Mouse (Mus musculus) testis, adult 2 months (tissue): ENCODE data around the gene Tap1. TPM values are rescaled to one million over a fixed set of nuclear protein-coding genes. Genes with fewer than 3 reads are reported as not detected.

Source experiments
- H3K27ac ChIP-seq: fragments of 200-500 bp; 2 replicates; pipeline ENCODE4 v1.5.1; 2012; ENCODE audit warnings: low read depth, low read length; ENCODE audit not compliant: control insufficient read depth, insufficient read depth
- H3K27me3 ChIP-seq: fragments of 200-500 bp; 2 replicates; pipeline ENCODE4 v1.6.1; 2012; ENCODE audit warnings: mild to moderate bottlenecking, low read length, moderate library complexity; ENCODE audit not compliant: control insufficient read depth, insufficient read depth
- H3K36me3 ChIP-seq: fragments of 200-500 bp; 2 replicates; pipeline ENCODE4 v1.6.1; 2012; ENCODE audit warnings: mild to moderate bottlenecking, low read length; ENCODE audit not compliant: control insufficient read depth, insufficient read depth
- H3K4me1 ChIP-seq: fragments of 200-500 bp; 2 replicates; pipeline ENCODE4 v1.6.1; 2012; ENCODE audit warnings: low read length; ENCODE audit not compliant: control insufficient read depth, insufficient read depth
- H3K4me3 ChIP-seq: fragments of 200-500 bp; 2 replicates; pipeline ENCODE4 v1.5.1; 2012; ENCODE audit warnings: low read depth, mild to moderate bottlenecking, low read length, moderate library complexity, mixed read lengths; ENCODE audit not compliant: control insufficient read depth
- CTCF ChIP-seq: fragments of 200-500 bp; IDR thresholded peaks from 2 replicates; pipeline ENCODE4 v1.5.1; 2012; ENCODE audit warnings: low read depth, mild to moderate bottlenecking, inconsistent platforms, low read length, moderate library complexity; ENCODE audit not compliant: control insufficient read depth, insufficient read depth, insufficient replicate concordance
- POLR2A ChIP-seq: fragments of 200-500 bp; IDR thresholded peaks from 2 replicates; pipeline ENCODE4 v1.6.1; 2012; ENCODE audit warnings: low read depth, mild to moderate bottlenecking, inconsistent platforms, low read length, moderate library complexity; ENCODE audit not compliant: control insufficient read depth
- polyA plus RNA-seq: library from polyadenylated mRNA; depleted of rRNA; stranded (reverse); fragments of >200 nt; gene quantifications from 2 replicates; pipeline ENCODE4 v1.2.3, GENCODE M21; 2012

Gene Tap1
- polyA plus RNA-seq, 1 experiment, result 1.5 TPM

DNA sequence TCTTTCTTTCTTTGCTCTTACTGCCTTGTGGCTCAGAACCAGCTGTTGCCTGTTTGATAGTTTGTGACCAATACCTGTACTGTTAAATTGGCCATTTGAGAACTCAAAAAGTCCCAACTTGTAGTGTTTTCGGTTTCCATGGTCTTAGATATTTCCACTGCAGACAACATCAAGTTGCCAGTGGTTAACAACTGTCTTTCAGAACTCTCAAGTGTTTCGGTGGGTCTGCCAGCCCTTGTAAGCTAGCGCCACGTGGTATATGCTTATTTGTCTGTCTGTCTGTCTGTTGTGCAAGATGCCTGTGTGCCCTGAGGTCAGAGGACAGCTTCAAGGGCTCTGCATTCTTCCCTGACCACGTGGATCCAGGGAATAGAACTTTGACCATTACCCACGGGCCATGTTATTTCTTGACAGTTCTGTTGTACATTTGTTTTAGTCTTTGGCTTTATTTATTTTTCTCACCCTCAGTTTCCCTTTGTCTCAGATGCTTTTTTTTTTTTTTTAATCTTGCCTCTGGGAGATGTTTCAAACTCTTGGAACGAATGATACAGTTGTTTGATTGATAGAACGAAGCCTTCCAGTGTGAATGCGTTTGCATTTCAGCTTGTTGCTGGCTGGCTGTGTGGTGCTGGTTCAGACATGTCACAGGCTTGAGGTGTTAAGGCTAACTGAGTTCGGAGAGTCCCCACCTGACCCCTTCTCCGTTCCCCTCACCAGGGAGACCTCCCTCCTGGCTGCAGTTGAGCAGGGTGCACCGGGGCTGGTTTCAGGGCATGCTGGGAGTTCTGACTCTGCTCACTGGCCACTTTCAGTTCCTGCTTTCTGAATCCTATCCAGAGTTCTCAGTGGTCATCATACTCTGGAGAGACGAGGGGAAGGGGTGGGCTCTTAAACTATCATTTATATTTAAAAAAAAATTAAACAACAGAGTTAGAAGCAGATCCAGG is 7.2 kb upstream of the Tap1 start:
- Histone ChIP-seq H3K27ac (no peak overlapping the region), H3K4me3 (no peak overlapping the region), H3K4me1 (no peaks in the 10 kb centered on the region), H3K27me3 (no peaks in the 10 kb centered on the region), H3K36me3 (no peaks in the 10 kb centered on the region)
- no peak for TF ChIP-seq CTCF
- TF ChIP-seq POLR2A, result no peak

DNA sequence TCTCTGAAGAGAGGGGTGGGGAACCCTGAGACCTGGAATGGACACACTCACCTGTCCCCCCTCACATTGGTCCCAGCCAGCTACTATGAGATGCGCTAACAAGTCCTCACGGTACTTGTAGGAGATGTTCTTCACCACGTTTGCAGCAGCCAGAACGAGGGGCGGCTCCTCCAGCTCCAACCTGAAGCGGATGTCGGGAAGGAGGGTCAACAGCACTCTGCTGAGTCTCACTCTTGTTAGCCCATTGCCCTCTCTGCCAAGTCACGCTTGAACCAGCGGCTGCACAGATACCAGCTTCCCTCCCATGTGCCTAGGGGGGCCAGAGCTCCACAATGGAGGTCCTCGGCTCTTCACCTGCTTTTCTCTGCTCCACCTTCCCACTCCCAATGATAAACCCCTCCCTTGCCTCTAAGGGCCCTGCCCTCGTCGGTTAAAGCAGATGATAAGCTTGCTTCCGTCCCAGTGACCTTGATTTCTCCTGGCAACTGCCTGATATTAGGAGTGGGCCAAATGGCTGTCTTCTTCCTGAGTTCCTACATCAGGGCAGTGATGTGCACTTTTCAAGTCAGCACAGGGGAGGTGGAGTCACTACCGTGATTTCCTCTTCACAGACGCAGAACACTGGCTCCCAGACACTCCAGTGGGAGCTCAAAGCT is 3.7 kb upstream of the Tap1 start:
- Histone ChIP-seq H3K36me3 (no peaks in the 10 kb centered on the region), H3K27ac (no peak overlapping the region), H3K4me1 (peaks cover 8% of the 10 kb centered on the region), H3K27me3 (no peaks in the 10 kb centered on the region), H3K4me3 (no peak overlapping the region)
- TF ChIP-seq CTCF (no peak), POLR2A (no peak)

GRCm38 (mm10) chr17:34185526-34185925 is 1.8 kb upstream of the Tap1 start:
- TF ChIP-seq CTCF (no peak), POLR2A (no peak)
- no peaks in the 10 kb centered on the region for H3K36me3 ChIP-seq
- H3K27ac ChIP-seq, result no peak overlapping the region
- H3K4me1 ChIP-seq, result peaks cover 8% of the 10 kb centered on the region
- H3K27me3 ChIP-seq, result no peaks in the 10 kb centered on the region
- no peak overlapping the region for H3K4me3 ChIP-seq

DNA sequence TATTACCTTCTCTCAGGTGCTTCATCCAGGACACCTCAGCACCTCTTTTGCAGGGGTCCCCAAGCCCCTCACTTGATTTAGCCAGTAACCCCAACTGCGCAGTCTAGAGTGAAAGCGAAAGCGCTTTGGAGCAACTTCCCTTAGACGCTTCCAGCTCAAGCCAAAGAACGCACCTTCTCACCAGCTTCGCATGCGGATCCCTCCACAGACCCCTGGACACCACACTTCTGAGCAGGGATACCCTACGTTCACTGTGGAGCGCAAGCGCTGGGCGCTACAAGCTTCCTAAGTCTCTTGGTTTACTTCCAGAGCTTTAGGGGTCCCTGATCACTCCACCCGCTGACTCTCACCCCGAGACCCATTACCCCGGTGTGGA is 480 bp upstream of the Tap1 start:
- H3K4me3 ChIP-seq, result peak overlapping the region; percentile 77
- H3K27me3 ChIP-seq, result no peaks in the 10 kb centered on the region
- H3K4me1 ChIP-seq, result peaks cover 8% of the 10 kb centered on the region
- no peak for TF ChIP-seq POLR2A
- TF ChIP-seq CTCF, result no peak
- H3K36me3 ChIP-seq, result no peaks in the 10 kb centered on the region
- peak overlapping the region; percentile 34; the same call in 1 of the 2 replicates for H3K27ac ChIP-seq

DNA sequence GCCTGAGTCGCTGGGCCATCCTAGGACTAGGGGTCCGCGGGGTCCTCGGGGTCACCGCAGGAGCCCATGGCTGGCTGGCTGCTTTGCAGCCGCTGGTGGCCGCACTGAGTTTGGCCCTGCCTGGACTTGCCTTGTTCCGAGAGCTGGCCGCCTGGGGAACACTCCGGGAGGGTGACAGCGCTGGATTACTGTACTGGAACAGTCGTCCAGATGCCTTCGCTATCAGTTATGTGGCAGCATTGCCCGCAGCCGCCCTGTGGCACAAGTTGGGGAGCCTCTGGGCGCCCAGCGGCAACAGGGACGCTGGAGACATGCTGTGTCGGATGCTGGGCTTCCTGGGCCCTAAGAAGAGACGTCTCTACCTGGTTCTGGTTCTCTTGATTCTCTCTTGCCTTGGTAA is 657 bp downstream of the Tap1 start:
- TF ChIP-seq CTCF (no peak), POLR2A (no peak)

DNA sequence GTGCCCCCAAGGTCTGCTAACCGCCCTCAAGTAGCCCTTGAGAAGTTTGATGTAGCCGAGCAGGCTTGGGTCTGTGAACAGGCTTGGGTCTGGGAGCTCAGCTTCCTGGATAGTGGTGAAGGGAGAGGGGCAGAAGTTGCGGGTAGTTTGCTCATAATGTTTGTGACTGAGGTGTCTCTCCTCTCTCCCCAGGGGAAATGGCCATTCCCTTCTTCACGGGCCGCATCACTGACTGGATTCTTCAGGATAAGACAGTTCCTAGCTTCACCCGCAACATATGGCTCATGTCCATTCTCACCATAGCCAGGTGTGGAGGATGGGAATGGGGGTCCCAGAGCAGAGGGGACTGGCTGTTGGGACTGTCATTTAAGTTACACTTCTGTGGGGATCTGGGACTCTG is 1.6 kb downstream of the Tap1 start:
- Histone ChIP-seq H3K4me1 (peaks cover 11% of the 10 kb centered on the region), H3K36me3 (no peaks in the 10 kb centered on the region), H3K27me3 (no peaks in the 10 kb centered on the region), H3K4me3 (no peak overlapping the region), H3K27ac (no peak overlapping the region)
- TF ChIP-seq CTCF (no peak), POLR2A (no peak)

More for the DNA sequence above, 657 bp downstream of the Tap1 start:
- H3K4me3 ChIP-seq, result peak overlapping the region; percentile 77
- no peak overlapping the region for H3K27ac ChIP-seq
- H3K27me3 ChIP-seq, result no peaks in the 10 kb centered on the region
- H3K4me1 ChIP-seq, result peaks cover 11% of the 10 kb centered on the region
- H3K36me3 ChIP-seq, result no peaks in the 10 kb centered on the region

DNA sequence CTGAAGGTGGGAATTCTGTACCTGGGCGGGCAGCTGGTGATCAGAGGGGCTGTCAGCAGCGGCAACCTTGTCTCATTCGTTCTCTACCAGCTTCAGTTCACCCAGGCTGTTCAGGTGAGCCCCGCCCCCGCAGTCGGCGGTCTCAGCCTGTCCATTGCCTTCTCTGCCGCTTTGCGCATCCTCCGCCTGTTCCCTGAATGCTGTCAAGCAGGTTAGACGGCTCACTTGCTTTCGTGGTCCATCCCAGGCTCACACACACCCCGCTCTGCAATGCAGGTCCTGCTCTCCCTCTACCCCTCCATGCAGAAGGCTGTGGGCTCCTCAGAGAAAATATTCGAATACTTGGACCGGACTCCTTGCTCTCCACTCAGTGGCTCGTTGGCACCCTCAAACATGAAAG is 5.5 kb downstream of the Tap1 start:
- no peak overlapping the region for H3K4me3 ChIP-seq
- H3K36me3 ChIP-seq, result no peaks in the 10 kb centered on the region
- H3K27me3 ChIP-seq, result no peaks in the 10 kb centered on the region; the same call in 1 of the 2 replicates
- no peak for TF ChIP-seq CTCF
- TF ChIP-seq POLR2A, result no peak
- H3K27ac ChIP-seq, result no peak overlapping the region
- peaks cover 14% of the 10 kb centered on the region for H3K4me1 ChIP-seq
